Mouse (Mus musculus): ENCODE data around the gene Spsb1. TPM values are rescaled to one million over a fixed set of nuclear protein-coding genes. Genes with fewer than 3 reads are reported as not detected.

The Spsb1 gene
- polyA plus RNA-seq, 1 experiment from 2014 or later, result 18.2 TPM

GRCm38 (mm10) chr4:149994218-149994617 is 39.4 kb upstream of the Spsb1 start:
- Histone ChIP-seq H3K36me3 (no peaks in the 10 kb centered on the region), H3K4me1 (peaks cover 26% of the 10 kb centered on the region)
- WGBS, result 92% methylated on average over 10 of the region's 10 CpGs

GRCm38 (mm10) chr4:149992670-149993032 is 37.8 kb upstream of the Spsb1 start:
- H3K4me1 ChIP-seq, result peaks cover 30% of the 10 kb centered on the region

More at GRCm38 (mm10) chr4:149994218-149994617, 39.4 kb upstream of the Spsb1 start:
- H3K9me3 ChIP-seq (replicated peaks), result no peaks in the 10 kb centered on the region
- H3K27ac ChIP-seq (replicated peaks), result no peak overlapping the region
- H3K9ac ChIP-seq, result no peak overlapping the region
- no peak for ATAC-seq (ENCODE audit: insufficient number of reproducible peaks, low FRiP score, low TSS enrichment, low read depth)
- no peaks in the 10 kb centered on the region for H3K27me3 ChIP-seq
- H3K4me3 ChIP-seq (replicated peaks), result no peak overlapping the region
- no peak overlapping the region for H3K4me2 ChIP-seq (replicated peaks)

GRCm38 (mm10) chr4:149991755-149992669 is 37.2 kb upstream of the Spsb1 start:
- Histone ChIP-seq H3K9ac (no peak overlapping the region), H3K4me3 (replicated peaks) (no peak overlapping the region), H3K27ac (replicated peaks) (no peak overlapping the region), H3K36me3 (no peaks in the 10 kb centered on the region), H3K9me3 (replicated peaks) (no peaks in the 10 kb centered on the region), H3K4me1 (peaks cover 30% of the 10 kb centered on the region), H3K4me2 (replicated peaks) (no peak overlapping the region), H3K27me3 (no peaks in the 10 kb centered on the region)
- WGBS, result 82% methylated on average over 13 of the region's 13 CpGs
- ATAC-seq (ENCODE audit: insufficient number of reproducible peaks, low FRiP score, low TSS enrichment, low read depth), result no peak

More at GRCm38 (mm10) chr4:149992670-149993032, 37.8 kb upstream of the Spsb1 start:
- Histone ChIP-seq H3K4me3 (replicated peaks) (no peak overlapping the region), H3K9ac (no peak overlapping the region), H3K36me3 (no peaks in the 10 kb centered on the region), H3K27ac (replicated peaks) (no peak overlapping the region), H3K27me3 (no peaks in the 10 kb centered on the region), H3K4me2 (replicated peaks) (no peak overlapping the region), H3K9me3 (replicated peaks) (no peaks in the 10 kb centered on the region)
- WGBS, result 89% methylated on average over 8 of the region's 8 CpGs
- ATAC-seq (ENCODE audit: insufficient number of reproducible peaks, low FRiP score, low TSS enrichment, low read depth), result no peak

- 36% methylated on average over 9 of the region's 9 CpGs for WGBS
Measured at GRCm38 (mm10) chr4:149990954-149991633, 36.3 kb upstream of the Spsb1 start.

GRCm38 (mm10) chr4:149990212-149990953 is 35.5 kb upstream of the Spsb1 start:
- Histone ChIP-seq H3K36me3 (no peaks in the 10 kb centered on the region), H3K4me3 (replicated peaks) (no peak overlapping the region), H3K9me3 (replicated peaks) (no peaks in the 10 kb centered on the region), H3K27me3 (no peaks in the 10 kb centered on the region), H3K27ac (replicated peaks) (0 out of 2 replicates have a peak overlapping the region, but pooled peaks have one; percentile 7), H3K9ac (no peak overlapping the region), H3K4me2 (replicated peaks) (no peak overlapping the region), H3K4me1 (peaks cover 30% of the 10 kb centered on the region)
- peak; percentile 60; the same call in 1 of the 2 replicates for ATAC-seq (ENCODE audit: insufficient number of reproducible peaks, low FRiP score, low TSS enrichment, low read depth)
- 22% methylated on average over 8 of the region's 8 CpGs for WGBS

More at GRCm38 (mm10) chr4:149990954-149991633, 36.3 kb upstream of the Spsb1 start:
- Histone ChIP-seq H3K9ac (no peak overlapping the region), H3K4me3 (replicated peaks) (no peak overlapping the region), H3K27ac (replicated peaks) (no peak overlapping the region), H3K27me3 (no peaks in the 10 kb centered on the region), H3K4me2 (replicated peaks) (no peak overlapping the region), H3K4me1 (peaks cover 30% of the 10 kb centered on the region), H3K9me3 (replicated peaks) (no peaks in the 10 kb centered on the region), H3K36me3 (no peaks in the 10 kb centered on the region)
- ATAC-seq (ENCODE audit: insufficient number of reproducible peaks, low FRiP score, low TSS enrichment, low read depth), result no peak

- peak overlapping the region; percentile 47 for H3K4me2 ChIP-seq (replicated peaks)
- 7% methylated on average over 21 of the region's 21 CpGs for WGBS
- peaks cover 30% of the 10 kb centered on the region for H3K4me1 ChIP-seq
- peak overlapping the region; percentile 25 for H3K4me3 ChIP-seq (replicated peaks)
- no peaks in the 10 kb centered on the region for H3K27me3 ChIP-seq
- ATAC-seq (ENCODE audit: insufficient number of reproducible peaks, low FRiP score, low TSS enrichment, low read depth), result peak; percentile 85
- H3K27ac ChIP-seq (replicated peaks), result no peak overlapping the region
- no peaks in the 10 kb centered on the region for H3K36me3 ChIP-seq
- H3K9me3 ChIP-seq (replicated peaks), result no peaks in the 10 kb centered on the region
- H3K9ac ChIP-seq, result no peak overlapping the region
Measured at GRCm38 (mm10) chr4:149988931-149989556, 34.2 kb upstream of the Spsb1 start.

- H3K4me1 ChIP-seq, result peaks cover 30% of the 10 kb centered on the region
- ATAC-seq (ENCODE audit: insufficient number of reproducible peaks, low FRiP score, low TSS enrichment, low read depth), result no peak
- no peaks in the 10 kb centered on the region for H3K9me3 ChIP-seq (replicated peaks)
- peak overlapping the region; percentile 25; the same call in 1 of the 2 replicates for H3K4me3 ChIP-seq (replicated peaks)
- no peaks in the 10 kb centered on the region for H3K27me3 ChIP-seq
- WGBS, result 74% methylated on average over 6 of the region's 6 CpGs
- no peak overlapping the region for H3K9ac ChIP-seq
- H3K36me3 ChIP-seq, result no peaks in the 10 kb centered on the region
- no peak overlapping the region for H3K27ac ChIP-seq (replicated peaks)
- H3K4me2 ChIP-seq (replicated peaks), result peak overlapping the region; percentile 47
Measured at GRCm38 (mm10) chr4:149988301-149988700, 33.5 kb upstream of the Spsb1 start.

GRCm38 (mm10) chr4:149986671-149987417 is 32.0 kb upstream of the Spsb1 start:
- no peak for ATAC-seq (ENCODE audit: insufficient number of reproducible peaks, low FRiP score, low TSS enrichment, low read depth)
- no peak overlapping the region for H3K4me2 ChIP-seq (replicated peaks)
- H3K36me3 ChIP-seq, result 0 out of 2 replicates have a peak, but pooled peaks cover 5% of the 10 kb centered on the region
- H3K4me1 ChIP-seq, result peaks cover 36% of the 10 kb centered on the region
- H3K9me3 ChIP-seq (replicated peaks), result no peaks in the 10 kb centered on the region
- 77% methylated on average over 10 of the region's 10 CpGs for whole genome bisulfite sequencing
- H3K27me3 ChIP-seq, result no peaks in the 10 kb centered on the region
- H3K9ac ChIP-seq, result no peak overlapping the region
- no peak overlapping the region for H3K4me3 ChIP-seq (replicated peaks)
- H3K27ac ChIP-seq (replicated peaks), result no peak overlapping the region

- no peak for ATAC-seq (ENCODE audit: insufficient number of reproducible peaks, low FRiP score, low TSS enrichment, low read depth)
- Histone ChIP-seq H3K36me3 (0 out of 2 replicates have a peak, but pooled peaks cover 11% of the 10 kb centered on the region), H3K27ac (replicated peaks) (no peak overlapping the region), H3K9me3 (replicated peaks) (no peaks in the 10 kb centered on the region), H3K4me3 (replicated peaks) (no peak overlapping the region), H3K4me2 (replicated peaks) (no peak overlapping the region), H3K9ac (no peak overlapping the region), H3K4me1 (peaks cover 27% of the 10 kb centered on the region), H3K27me3 (no peaks in the 10 kb centered on the region)
- 89% methylated on average over 23 of the region's 23 CpGs for WGBS
Measured at GRCm38 (mm10) chr4:149983921-149984645, 29.2 kb upstream of the Spsb1 start.

All from embryonic facial prominence, embryonic 15.5 days (tissue).